Mouse (Mus musculus): Measurements from ENCODE around the gene Tmem212. TPM values are rescaled to one million over a fixed set of nuclear protein-coding genes. Genes with fewer than 3 reads are reported as not detected.
"Not testable (repeated sequence)": the region's sequence is repeated elsewhere in the genome, so short reads cannot be mapped to it uniquely, and the experiment has no call there.

Tmem212 gene
- not detected in 2 replicates for polyA plus RNA-seq (2014; fragmentation: Nextera tagmentation; extraction: Ambion mirVana)

DNA sequence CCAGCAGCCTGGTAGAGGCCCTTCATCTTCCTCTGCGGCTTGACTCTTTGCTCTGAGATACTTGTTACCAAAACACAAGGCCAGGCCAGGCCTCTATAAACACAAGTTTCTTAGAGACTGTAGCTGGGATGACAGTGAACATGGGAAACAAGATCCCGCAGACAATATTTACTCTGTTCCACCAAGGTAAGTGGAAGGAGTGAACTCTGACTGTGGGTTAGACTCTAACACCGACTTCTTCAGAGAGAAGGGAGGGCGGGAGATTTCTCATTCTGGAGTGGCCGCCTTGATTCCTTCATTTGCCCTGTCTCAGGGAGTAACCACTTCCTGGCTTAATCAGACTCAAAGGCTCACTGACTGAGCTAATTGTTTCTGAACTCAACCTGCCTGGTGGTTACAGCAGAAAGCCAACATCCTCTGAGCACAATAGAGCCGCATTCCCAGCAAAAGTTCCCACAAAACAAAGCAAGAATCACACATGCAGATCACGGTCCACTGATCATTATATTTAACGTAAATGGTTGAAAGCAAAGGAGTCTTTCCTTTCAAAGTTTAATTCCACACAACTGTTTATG, at the start of gene Tmem212:
Tmem212 (minus strand) TSS at position 51 of the 575 bp plus-strand sequence.
- H3K36me3 ChIP-seq (ENCODE audit: control insufficient read depth, insufficient read depth, low read length) = no peaks in the 10 kb centered on the region
- no peak within 1 kb of the TSS for H3K27ac ChIP-seq (ENCODE audit: low read depth, low read length)
- ATAC-seq (ENCODE audit: low read depth) = no peak
- WGBS = 78% methylated on average over 8 of the region's 8 CpGs
- no peaks in the 10 kb centered on the region for H3K27me3 ChIP-seq (ENCODE audit: control insufficient read depth, insufficient read depth, low read length)
- H3K4me3 ChIP-seq (ENCODE audit: low read depth, low read length) = no peak within 1 kb of the TSS
- H3K9me3 ChIP-seq (ENCODE audit: control insufficient read depth, low read length) = no peaks in the 10 kb centered on the region
- no peak within 1 kb of the TSS for H3K4me2 ChIP-seq (ENCODE audit: low read depth, low read length)
- no peaks in the 10 kb centered on the region for H3K4me1 ChIP-seq (ENCODE audit: control insufficient read depth, insufficient read depth, low read length)
- no peak within 1 kb of the TSS for H3K9ac ChIP-seq (replicated peaks; ENCODE audit: low read depth, low read length)

GRCm38 (mm10) chr3:27945397-27945796, 49.2 kb upstream of the Tmem212 start:
- H3K9ac ChIP-seq (replicated peaks; ENCODE audit: low read depth, low read length); ATAC-seq (ENCODE audit: low read depth); H3K4me3 ChIP-seq (ENCODE audit: low read depth, low read length); H3K36me3 ChIP-seq (ENCODE audit: control insufficient read depth, insufficient read depth, low read length); H3K27me3 ChIP-seq (ENCODE audit: control insufficient read depth, insufficient read depth, low read length); H3K27ac ChIP-seq (ENCODE audit: low read depth, low read length); H3K4me1 ChIP-seq (ENCODE audit: control insufficient read depth, insufficient read depth, low read length); H3K4me2 ChIP-seq (ENCODE audit: low read depth, low read length); H3K9me3 ChIP-seq (ENCODE audit: control insufficient read depth, low read length): not testable (repeated sequence)
- 90% methylated on average over 2 of the region's 2 CpGs for WGBS

DNA sequence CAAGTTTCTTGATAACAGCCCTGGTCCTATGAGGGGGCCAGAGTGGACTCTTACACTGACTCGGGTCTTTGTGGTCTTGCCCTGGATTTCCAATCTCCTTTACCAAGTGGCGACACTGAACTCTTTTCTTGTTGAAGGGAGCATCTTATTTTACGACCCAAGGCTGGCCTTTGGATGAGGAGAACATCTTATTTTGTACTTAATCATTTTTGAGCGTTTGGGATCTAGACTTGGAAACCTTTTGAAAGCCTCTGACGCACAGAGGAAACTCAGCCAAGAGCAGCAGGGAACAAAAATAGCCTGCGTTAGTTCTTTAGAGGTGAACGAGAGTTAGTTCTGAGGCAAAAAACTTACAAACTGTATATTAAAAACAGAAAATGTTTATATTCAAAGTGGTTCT, 46.8 kb upstream of the Tmem212 start:
- Histone ChIP-seq H3K4me1 (ENCODE audit: control insufficient read depth, insufficient read depth, low read length) (peaks cover 3% of the 10 kb centered on the region; the same call in 1 of the 2 replicates), H3K9ac (replicated peaks; ENCODE audit: low read depth, low read length) (no peak overlapping the region), H3K27ac (ENCODE audit: low read depth, low read length) (no peak overlapping the region), H3K4me2 (ENCODE audit: low read depth, low read length) (no peak overlapping the region), H3K27me3 (ENCODE audit: control insufficient read depth, insufficient read depth, low read length) (no peaks in the 10 kb centered on the region), H3K9me3 (ENCODE audit: control insufficient read depth, low read length) (no peaks in the 10 kb centered on the region), H3K36me3 (ENCODE audit: control insufficient read depth, insufficient read depth, low read length) (no peaks in the 10 kb centered on the region), H3K4me3 (ENCODE audit: low read depth, low read length) (no peak overlapping the region)
- ATAC-seq (ENCODE audit: low read depth) = no peak
- WGBS = 82% methylated on average over 7 of the region's 7 CpGs

DNA sequence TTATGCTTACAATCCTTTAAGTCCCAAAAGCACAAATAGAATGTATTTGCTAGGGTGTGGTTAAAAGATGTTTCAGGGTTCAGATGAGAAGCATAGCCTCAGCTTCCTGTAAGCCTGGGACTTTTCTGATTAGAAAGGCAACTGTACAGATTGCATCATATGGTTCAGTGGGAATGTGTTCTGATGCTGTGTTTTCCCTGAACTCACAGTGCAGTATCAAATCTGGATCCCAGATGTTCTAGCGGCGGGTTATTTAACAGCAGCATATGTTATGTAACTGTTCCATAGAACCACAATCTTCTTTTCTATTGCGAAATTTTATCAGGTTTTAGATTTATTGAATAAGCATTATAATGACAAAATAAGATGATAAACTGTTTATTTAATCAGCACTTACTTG, 45.5 kb upstream of the Tmem212 start:
- no peak for ATAC-seq (ENCODE audit: low read depth)
- Histone ChIP-seq H3K4me2 (ENCODE audit: low read depth, low read length) (no peak overlapping the region), H3K27me3 (ENCODE audit: control insufficient read depth, insufficient read depth, low read length) (no peaks in the 10 kb centered on the region), H3K9ac (replicated peaks; ENCODE audit: low read depth, low read length) (no peak overlapping the region), H3K4me3 (ENCODE audit: low read depth, low read length) (no peak overlapping the region), H3K27ac (ENCODE audit: low read depth, low read length) (no peak overlapping the region), H3K4me1 (ENCODE audit: control insufficient read depth, insufficient read depth, low read length) (peaks cover 3% of the 10 kb centered on the region; the same call in 1 of the 2 replicates), H3K9me3 (ENCODE audit: control insufficient read depth, low read length) (no peaks in the 10 kb centered on the region), H3K36me3 (ENCODE audit: control insufficient read depth, insufficient read depth, low read length) (no peaks in the 10 kb centered on the region)
- WGBS = 87% methylated on average over 3 of the region's 3 CpGs

DNA sequence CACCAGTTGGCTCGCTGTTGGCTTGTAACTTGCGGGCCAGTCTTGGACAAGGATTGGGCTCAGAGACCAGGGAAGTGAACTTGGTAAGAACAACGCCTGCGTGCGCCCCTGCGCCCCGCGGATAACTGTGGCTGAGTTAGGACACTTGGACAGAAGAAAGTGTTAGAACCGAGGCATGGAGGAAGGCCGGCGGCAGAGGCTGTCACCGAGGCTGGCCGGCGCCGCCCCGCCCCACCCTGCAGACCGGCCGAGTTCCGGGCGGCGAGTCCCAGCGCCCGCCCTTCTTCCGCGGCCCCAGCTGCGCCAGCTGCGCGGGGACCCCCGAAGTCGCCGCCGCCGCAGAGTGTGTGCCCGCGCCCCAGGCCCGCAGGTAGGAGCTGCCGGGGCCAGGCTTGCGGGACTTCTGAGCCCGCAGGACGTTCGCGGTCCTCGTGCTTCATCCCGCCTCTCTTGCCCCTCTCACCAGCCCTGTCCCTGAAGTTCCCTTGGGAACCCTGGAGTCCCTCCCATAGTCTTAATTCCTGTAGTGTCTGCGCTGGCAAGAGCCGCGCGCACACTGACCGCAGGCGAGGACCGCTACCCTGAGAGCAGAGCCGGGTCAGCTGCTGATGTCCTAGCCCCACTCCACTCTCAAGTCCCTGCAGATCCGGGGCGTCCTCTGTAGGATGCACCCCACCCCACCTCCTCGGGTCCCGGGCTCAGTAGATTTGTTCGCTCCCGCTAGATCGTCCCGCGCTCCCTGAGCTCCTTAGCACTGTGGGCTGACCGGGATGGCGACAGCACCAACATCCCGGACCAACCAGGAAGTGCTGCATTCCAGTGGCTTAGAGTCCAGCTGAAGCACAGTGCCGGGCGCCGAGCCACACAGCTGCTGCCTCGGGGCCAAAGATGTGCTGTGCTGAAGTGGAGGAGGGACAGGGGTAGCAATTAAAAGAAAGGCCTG, 42.5 kb upstream of the Tmem212 start, which contains the start of gene Pld1:
Pld1 (plus strand) TSS at position 315 of the 943 bp plus-strand sequence.
- peak within 1 kb of the TSS; percentile 92 for H3K4me2 ChIP-seq (ENCODE audit: low read depth, low read length)
- H3K9me3 ChIP-seq (ENCODE audit: control insufficient read depth, low read length) = no peaks in the 10 kb centered on the region
- peak within 1 kb of the TSS; percentile 64 for H3K9ac ChIP-seq (replicated peaks; ENCODE audit: low read depth, low read length)
- ATAC-seq (ENCODE audit: low read depth) = peak; percentile 76
- peak within 1 kb of the TSS; percentile 22; the same call in 1 of the 2 replicates for H3K27ac ChIP-seq (ENCODE audit: low read depth, low read length)
- peaks cover 3% of the 10 kb centered on the region; the same call in 1 of the 2 replicates for H3K4me1 ChIP-seq (ENCODE audit: control insufficient read depth, insufficient read depth, low read length)
- WGBS = under 1% methylated on average over 67 of the region's 68 CpGs
- H3K4me3 ChIP-seq (ENCODE audit: low read depth, low read length) = peak within 1 kb of the TSS; percentile 52
- H3K36me3 ChIP-seq (ENCODE audit: control insufficient read depth, insufficient read depth, low read length) = no peaks in the 10 kb centered on the region
- no peaks in the 10 kb centered on the region for H3K27me3 ChIP-seq (ENCODE audit: control insufficient read depth, insufficient read depth, low read length)

DNA sequence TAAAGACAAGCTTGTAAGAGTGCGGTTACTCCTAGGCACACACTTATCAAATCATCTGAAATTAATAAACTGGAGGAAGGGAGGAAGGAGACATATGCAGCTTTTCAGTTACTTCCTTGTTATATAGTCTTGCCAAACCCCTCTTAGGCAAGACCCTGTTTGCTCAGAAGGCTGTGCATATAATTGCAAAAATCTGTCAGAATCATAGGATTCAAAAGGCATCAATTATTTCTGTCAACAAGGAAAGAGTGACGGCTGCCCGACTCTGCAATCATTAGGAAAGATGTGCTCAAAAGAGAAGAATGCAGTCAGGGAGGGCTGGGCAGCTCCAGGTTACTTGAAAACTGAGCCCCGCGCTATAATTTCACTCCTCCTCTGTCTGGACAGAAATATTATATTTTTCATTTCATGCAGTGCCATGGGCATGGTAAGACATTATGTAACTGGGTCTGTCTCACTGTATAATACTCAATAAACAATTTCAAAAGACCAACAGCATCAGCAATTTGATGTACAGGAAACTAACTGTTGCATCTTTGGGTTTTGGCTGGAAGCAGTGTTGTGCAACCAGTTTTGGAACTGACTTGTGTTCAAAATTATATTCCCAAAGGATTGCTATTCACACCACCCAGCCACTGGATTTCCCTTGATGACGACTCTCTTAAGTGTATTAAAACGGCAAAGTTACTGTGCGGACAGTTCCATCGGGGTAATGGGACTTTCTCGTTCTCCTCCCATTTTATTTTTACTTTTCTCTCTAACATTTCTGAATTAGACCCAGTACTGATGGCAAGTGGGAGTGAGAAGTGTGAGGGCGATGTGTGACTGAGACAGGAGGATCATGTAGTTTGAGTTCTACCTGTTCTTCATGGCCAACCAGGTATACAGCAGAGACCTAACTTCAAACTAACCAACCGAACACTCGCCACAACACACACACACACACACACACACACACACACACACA, 41.3 kb upstream of the Tmem212 start:
- Histone ChIP-seq H3K36me3 (ENCODE audit: control insufficient read depth, insufficient read depth, low read length) (no peaks in the 10 kb centered on the region), H3K27ac (ENCODE audit: low read depth, low read length) (no peak overlapping the region), H3K4me2 (ENCODE audit: low read depth, low read length) (no peak overlapping the region; the same call in 1 of the 2 replicates), H3K9ac (replicated peaks; ENCODE audit: low read depth, low read length) (no peak overlapping the region), H3K9me3 (ENCODE audit: control insufficient read depth, low read length) (no peaks in the 10 kb centered on the region), H3K4me3 (ENCODE audit: low read depth, low read length) (no peak overlapping the region), H3K4me1 (ENCODE audit: control insufficient read depth, insufficient read depth, low read length) (peaks cover 3% of the 10 kb centered on the region; the same call in 1 of the 2 replicates), H3K27me3 (ENCODE audit: control insufficient read depth, insufficient read depth, low read length) (no peaks in the 10 kb centered on the region)
- ATAC-seq (ENCODE audit: low read depth) = no peak
- 84% methylated on average over 13 of the region's 13 CpGs for WGBS

DNA sequence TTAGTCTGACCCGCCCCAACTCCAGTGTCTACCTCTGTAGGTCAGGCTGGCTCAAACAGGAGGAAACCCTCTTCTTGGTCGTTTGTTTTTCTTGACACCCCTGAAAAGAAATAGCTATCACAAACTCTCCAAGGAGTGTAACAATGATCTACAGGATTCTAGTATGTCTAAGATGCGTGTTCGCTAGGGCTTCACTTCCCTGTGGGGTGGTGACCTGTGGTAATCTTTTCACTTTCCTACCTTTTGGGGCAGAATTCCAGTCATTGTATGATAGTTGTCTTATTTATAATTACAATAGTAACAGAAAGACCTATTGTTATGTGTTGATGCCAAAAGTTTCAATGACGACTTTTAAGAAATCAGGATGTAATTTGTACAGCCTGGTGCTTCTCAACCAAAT, 40.6 kb upstream of the Tmem212 start:
- 79% methylated on average over 5 of the region's 5 CpGs for WGBS
- Histone ChIP-seq H3K9ac (replicated peaks; ENCODE audit: low read depth, low read length) (no peak overlapping the region), H3K9me3 (ENCODE audit: control insufficient read depth, low read length) (no peaks in the 10 kb centered on the region), H3K4me2 (ENCODE audit: low read depth, low read length) (no peak overlapping the region), H3K27me3 (ENCODE audit: control insufficient read depth, insufficient read depth, low read length) (no peaks in the 10 kb centered on the region), H3K36me3 (ENCODE audit: control insufficient read depth, insufficient read depth, low read length) (no peaks in the 10 kb centered on the region), H3K27ac (ENCODE audit: low read depth, low read length) (no peak overlapping the region), H3K4me1 (ENCODE audit: control insufficient read depth, insufficient read depth, low read length) (peaks cover 3% of the 10 kb centered on the region; the same call in 1 of the 2 replicates), H3K4me3 (ENCODE audit: low read depth, low read length) (no peak overlapping the region)
- ATAC-seq (ENCODE audit: low read depth) = no peak

- 60% methylated on average over 3 of the region's 3 CpGs for WGBS
- Histone ChIP-seq H3K4me1 (ENCODE audit: control insufficient read depth, insufficient read depth, low read length) (peaks cover 3% of the 10 kb centered on the region; the same call in 1 of the 2 replicates), H3K4me2 (ENCODE audit: low read depth, low read length) (no peak overlapping the region), H3K36me3 (ENCODE audit: control insufficient read depth, insufficient read depth, low read length) (no peaks in the 10 kb centered on the region), H3K27me3 (ENCODE audit: control insufficient read depth, insufficient read depth, low read length) (no peaks in the 10 kb centered on the region), H3K4me3 (ENCODE audit: low read depth, low read length) (no peak overlapping the region), H3K9ac (replicated peaks; ENCODE audit: low read depth, low read length) (no peak overlapping the region), H3K27ac (ENCODE audit: low read depth, low read length) (no peak overlapping the region), H3K9me3 (ENCODE audit: control insufficient read depth, low read length) (no peaks in the 10 kb centered on the region)
- ATAC-seq (ENCODE audit: low read depth) = no peak
Observed at GRCm38 (mm10) chr3:27935644-27936043, 39.5 kb upstream of the Tmem212 start.
